Mouse (Mus musculus): Measurements from ENCODE around the gene Grm1.
"Not testable (repeated sequence)": the region's sequence is repeated elsewhere in the genome, so short reads cannot be mapped to it uniquely, and the experiment has no call there.

Gene Grm1
- long read RNA-seq, experiment 1 = 0 reads
- long read RNA-seq, experiment 2 = 0 reads

GRCm38 (mm10) chr10:11081611-11082398 is at the start of gene Grm1:
Gene Grm1, minus strand, starts transcription at chr10:11082356.
- intact Hi-C loops (cut with DNase I) = no loop called here

- intact Hi-C loops (cut with DNase I) = no loop called here
These were observed 39.6 kb upstream of the Grm1 start for GRCm38 (mm10) chr10:11121781-11122180.

- intact Hi-C loops (cut with DNase I) = no loop called here
These were observed 16.4 kb upstream of the Grm1 start for GRCm38 (mm10) chr10:11098475-11099044.

- intact Hi-C loops (cut with DNase I) = no loop called here
These were observed 4.2 kb upstream of the Grm1 start for GRCm38 (mm10) chr10:11086348-11086747.

GRCm38 (mm10) chr10:11080725-11081610 is 1.2 kb downstream of the Grm1 start:
- intact Hi-C loops (cut with DNase I) = no loop called here

- intact Hi-C loops (cut with DNase I) = no loop called here
These were observed 2.0 kb downstream of the Grm1 start for GRCm38 (mm10) chr10:11080013-11080724.

GRCm38 (mm10) chr10:11079506-11079905 is 2.6 kb downstream of the Grm1 start:
- intact Hi-C loops (cut with DNase I) = no loop called here

- intact Hi-C loops (cut with DNase I) = no loop called here
These were observed 17.0 kb downstream of the Grm1 start for GRCm38 (mm10) chr10:11065136-11065535.

- intact Hi-C loops (cut with DNase I) = no loop called here
These were observed 20.7 kb downstream of the Grm1 start for GRCm38 (mm10) chr10:11061318-11062071.

- intact Hi-C loops (cut with DNase I) = no loop called here
These were observed 32.8 kb downstream of the Grm1 start for GRCm38 (mm10) chr10:11049361-11049760.

- intact Hi-C loops (cut with DNase I) = not testable (repeated sequence)
These were observed 36.7 kb downstream of the Grm1 start for GRCm38 (mm10) chr10:11045421-11045820.

GRCm38 (mm10) chr10:11044455-11045106 is 37.6 kb downstream of the Grm1 start:
- intact Hi-C loops (cut with DNase I) = no loop called here

GRCm38 (mm10) chr10:11039323-11039722 is 42.8 kb downstream of the Grm1 start:
- intact Hi-C loops (cut with DNase I) = no loop called here

- intact Hi-C loops (cut with DNase I) = no loop called here
These were observed 49.9 kb downstream of the Grm1 start for GRCm38 (mm10) chr10:11032221-11032620.

- intact Hi-C loops (cut with DNase I) = no loop called here
These were observed 56.2 kb downstream of the Grm1 start for GRCm38 (mm10) chr10:11025764-11026518.

GRCm38 (mm10) chr10:11018970-11019531 is 63.1 kb downstream of the Grm1 start:
- intact Hi-C loops (cut with DNase I) = no loop called here

GRCm38 (mm10) chr10:11013653-11014052 is 68.5 kb downstream of the Grm1 start:
- intact Hi-C loops (cut with DNase I) = no loop called here

- intact Hi-C loops (cut with DNase I) = no loop called here
These were observed 85.4 kb downstream of the Grm1 start for GRCm38 (mm10) chr10:10996766-10997165.

- intact Hi-C loops (cut with DNase I) = no loop called here
These were observed 90.4 kb downstream of the Grm1 start for GRCm38 (mm10) chr10:10991708-10992107.
